Mouse (Mus musculus): Measurements from ENCODE around the gene 1700017B05Rik. TPM values are rescaled to one million over a fixed set of nuclear protein-coding genes. Genes with fewer than 3 reads are reported as not detected.

Gene 1700017B05Rik
- polyA plus RNA-seq, 1 experiment, result 48.0 TPM

- no peak overlapping the region for H3K4me3 ChIP-seq (ENCODE audit: low read depth, low read length)
- no peak overlapping the region for H3K27ac ChIP-seq (ENCODE audit: insufficient read depth, low read length)
- H3K9me3 ChIP-seq (replicated peaks; ENCODE audit: control insufficient read depth, insufficient read depth, low read length, poor library complexity, severe bottlenecking), result no peaks in the 10 kb centered on the region; the same call in 1 of the 2 replicates
- H3K36me3 ChIP-seq (ENCODE audit: control insufficient read depth, insufficient read depth, low read length, poor library complexity, severe bottlenecking), result no peaks in the 10 kb centered on the region
- H3K9ac ChIP-seq (ENCODE audit: low read depth, poor library complexity, severe bottlenecking), result no peak overlapping the region
- H3K27me3 ChIP-seq (ENCODE audit: control insufficient read depth, insufficient read depth, low read length, poor library complexity, severe bottlenecking), result no peaks in the 10 kb centered on the region
- no peak for TF ChIP-seq EP300 (IDR thresholded peaks at IDR 0.05; ENCODE audit: insufficient read depth, low read depth, low read length)
- TF ChIP-seq CTCF (IDR thresholded peaks at IDR 0.05; ENCODE audit: low read depth, low read length), result no peak
- no peaks in the 10 kb centered on the region for H3K4me1 ChIP-seq (ENCODE audit: control insufficient read depth, insufficient read depth, low read length)
Measured at GRCm38 (mm10) chr9:57303356-57303755, 40.9 kb upstream of the 1700017B05Rik start.

GRCm38 (mm10) chr9:57300825-57301224 lies 38.4 kb upstream of the 1700017B05Rik start:
- H3K4me3 ChIP-seq (ENCODE audit: low read depth, low read length), result no peak overlapping the region
- no peaks in the 10 kb centered on the region; the same call in 1 of the 2 replicates for H3K9me3 ChIP-seq (replicated peaks; ENCODE audit: control insufficient read depth, insufficient read depth, low read length, poor library complexity, severe bottlenecking)
- no peaks in the 10 kb centered on the region for H3K4me1 ChIP-seq (ENCODE audit: control insufficient read depth, insufficient read depth, low read length)
- H3K9ac ChIP-seq (ENCODE audit: low read depth, poor library complexity, severe bottlenecking), result no peak overlapping the region
- H3K36me3 ChIP-seq (ENCODE audit: control insufficient read depth, insufficient read depth, low read length, poor library complexity, severe bottlenecking), result no peaks in the 10 kb centered on the region
- no peaks in the 10 kb centered on the region for H3K27me3 ChIP-seq (ENCODE audit: control insufficient read depth, insufficient read depth, low read length, poor library complexity, severe bottlenecking)
- TF ChIP-seq CTCF (IDR thresholded peaks at IDR 0.05; ENCODE audit: low read depth, low read length) (no peak), POLR2A (IDR thresholded peaks at IDR 0.05; ENCODE audit: insufficient read depth, low read length) (no peak), EP300 (IDR thresholded peaks at IDR 0.05; ENCODE audit: insufficient read depth, low read depth, low read length) (no peak)
- no peak overlapping the region for H3K27ac ChIP-seq (ENCODE audit: insufficient read depth, low read length)

- no peaks in the 10 kb centered on the region; the same call in 1 of the 2 replicates for H3K9me3 ChIP-seq (replicated peaks; ENCODE audit: control insufficient read depth, insufficient read depth, low read length, poor library complexity, severe bottlenecking)
- H3K9ac ChIP-seq (ENCODE audit: low read depth, poor library complexity, severe bottlenecking), result no peak overlapping the region
- H3K4me3 ChIP-seq (ENCODE audit: low read depth, low read length), result no peak overlapping the region
- H3K27me3 ChIP-seq (ENCODE audit: control insufficient read depth, insufficient read depth, low read length, poor library complexity, severe bottlenecking), result no peaks in the 10 kb centered on the region
- no peak overlapping the region for H3K27ac ChIP-seq (ENCODE audit: insufficient read depth, low read length)
- no peaks in the 10 kb centered on the region for H3K4me1 ChIP-seq (ENCODE audit: control insufficient read depth, insufficient read depth, low read length)
- no peaks in the 10 kb centered on the region for H3K36me3 ChIP-seq (ENCODE audit: control insufficient read depth, insufficient read depth, low read length, poor library complexity, severe bottlenecking)
- TF ChIP-seq POLR2A (IDR thresholded peaks at IDR 0.05; ENCODE audit: insufficient read depth, low read length) (no peak), EP300 (IDR thresholded peaks at IDR 0.05; ENCODE audit: insufficient read depth, low read depth, low read length) (no peak), CTCF (IDR thresholded peaks at IDR 0.05; ENCODE audit: low read depth, low read length) (no peak)
Measured at GRCm38 (mm10) chr9:57299790-57300477, 37.5 kb upstream of the 1700017B05Rik start.

- H3K9me3 ChIP-seq (replicated peaks; ENCODE audit: control insufficient read depth, insufficient read depth, low read length, poor library complexity, severe bottlenecking), result no peaks in the 10 kb centered on the region
- H3K4me3 ChIP-seq (ENCODE audit: low read depth, low read length), result no peak overlapping the region
- no peak overlapping the region for H3K9ac ChIP-seq (ENCODE audit: low read depth, poor library complexity, severe bottlenecking)
- TF ChIP-seq CTCF (IDR thresholded peaks at IDR 0.05; ENCODE audit: low read depth, low read length), result no peak
- TF ChIP-seq EP300 (IDR thresholded peaks at IDR 0.05; ENCODE audit: insufficient read depth, low read depth, low read length), result no peak
- TF ChIP-seq POLR2A (IDR thresholded peaks at IDR 0.05; ENCODE audit: insufficient read depth, low read length), result no peak
- no peaks in the 10 kb centered on the region for H3K27me3 ChIP-seq (ENCODE audit: control insufficient read depth, insufficient read depth, low read length, poor library complexity, severe bottlenecking)
- H3K27ac ChIP-seq (ENCODE audit: insufficient read depth, low read length), result no peak overlapping the region
- H3K4me1 ChIP-seq (ENCODE audit: control insufficient read depth, insufficient read depth, low read length), result no peaks in the 10 kb centered on the region
- no peaks in the 10 kb centered on the region for H3K36me3 ChIP-seq (ENCODE audit: control insufficient read depth, insufficient read depth, low read length, poor library complexity, severe bottlenecking)
Measured at GRCm38 (mm10) chr9:57297938-57298337, 35.5 kb upstream of the 1700017B05Rik start.

- Histone ChIP-seq H3K36me3 (ENCODE audit: control insufficient read depth, insufficient read depth, low read length, poor library complexity, severe bottlenecking) (no peaks in the 10 kb centered on the region), H3K9ac (ENCODE audit: low read depth, poor library complexity, severe bottlenecking) (no peak overlapping the region), H3K27me3 (ENCODE audit: control insufficient read depth, insufficient read depth, low read length, poor library complexity, severe bottlenecking) (no peaks in the 10 kb centered on the region), H3K27ac (ENCODE audit: insufficient read depth, low read length) (no peak overlapping the region), H3K9me3 (replicated peaks; ENCODE audit: control insufficient read depth, insufficient read depth, low read length, poor library complexity, severe bottlenecking) (0 out of 2 replicates have a peak, but pooled peaks cover 4% of the 10 kb centered on the region), H3K4me3 (ENCODE audit: low read depth, low read length) (no peak overlapping the region; the same call in 1 of the 2 replicates), H3K4me1 (ENCODE audit: control insufficient read depth, insufficient read depth, low read length) (no peaks in the 10 kb centered on the region)
- TF ChIP-seq CTCF (IDR thresholded peaks at IDR 0.05; ENCODE audit: low read depth, low read length), result no peak
- no peak for TF ChIP-seq POLR2A (IDR thresholded peaks at IDR 0.05; ENCODE audit: insufficient read depth, low read length)
- no peak for TF ChIP-seq EP300 (IDR thresholded peaks at IDR 0.05; ENCODE audit: insufficient read depth, low read depth, low read length)
Measured at GRCm38 (mm10) chr9:57296277-57296676, 33.9 kb upstream of the 1700017B05Rik start.

- no peak for TF ChIP-seq CTCF (IDR thresholded peaks at IDR 0.05; ENCODE audit: low read depth, low read length)
- TF ChIP-seq EP300 (IDR thresholded peaks at IDR 0.05; ENCODE audit: insufficient read depth, low read depth, low read length), result no peak
- TF ChIP-seq POLR2A (IDR thresholded peaks at IDR 0.05; ENCODE audit: insufficient read depth, low read length), result no peak
- H3K9ac ChIP-seq (ENCODE audit: low read depth, poor library complexity, severe bottlenecking), result no peak overlapping the region
Measured at GRCm38 (mm10) chr9:57295666-57296065, 33.3 kb upstream of the 1700017B05Rik start.

More at GRCm38 (mm10) chr9:57295666-57296065, 33.3 kb upstream of the 1700017B05Rik start:
- H3K27ac ChIP-seq (ENCODE audit: insufficient read depth, low read length), result no peak overlapping the region
- no peaks in the 10 kb centered on the region for H3K27me3 ChIP-seq (ENCODE audit: control insufficient read depth, insufficient read depth, low read length, poor library complexity, severe bottlenecking)
- no peaks in the 10 kb centered on the region for H3K4me1 ChIP-seq (ENCODE audit: control insufficient read depth, insufficient read depth, low read length)
- 0 out of 2 replicates have a peak, but pooled peaks cover 4% of the 10 kb centered on the region for H3K9me3 ChIP-seq (replicated peaks; ENCODE audit: control insufficient read depth, insufficient read depth, low read length, poor library complexity, severe bottlenecking)
- H3K36me3 ChIP-seq (ENCODE audit: control insufficient read depth, insufficient read depth, low read length, poor library complexity, severe bottlenecking), result no peaks in the 10 kb centered on the region
- no peak overlapping the region for H3K4me3 ChIP-seq (ENCODE audit: low read depth, low read length)
